Mouse (Mus musculus): ENCODE results near the gene a. TPM values are rescaled to one million over a fixed set of nuclear protein-coding genes. Genes with fewer than 3 reads are reported as not detected.
"Not testable (repeated sequence)": the region's sequence is repeated elsewhere in the genome, so short reads cannot be mapped to it uniquely, and the experiment has no call there.

a gene
- polyA plus RNA-seq, 1 experiment = 1.4 TPM

DNA sequence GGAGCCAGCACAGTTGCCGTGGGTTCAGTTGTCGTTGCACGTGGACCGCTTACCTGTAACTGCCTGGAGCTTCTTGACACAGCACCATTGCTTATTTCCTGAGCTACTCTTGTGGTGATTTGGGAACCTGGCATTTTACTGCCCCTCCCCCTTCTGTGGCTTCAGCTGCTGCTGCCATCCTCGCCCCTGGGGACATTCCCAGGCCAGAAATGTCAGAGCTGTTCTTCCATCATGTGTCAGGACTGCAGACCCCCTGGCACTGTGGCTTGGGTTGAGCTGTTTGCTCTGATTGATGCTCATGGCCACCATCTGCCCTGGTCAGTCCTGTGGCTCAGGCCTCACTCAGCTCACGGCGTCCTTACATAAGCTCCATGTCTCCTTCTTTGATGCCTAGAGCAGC lies 129.7 kb downstream of the a start:
- H3K36me3 ChIP-seq (ENCODE audit: control insufficient read depth, insufficient read depth, low read length) = no peaks in the 10 kb centered on the region
- no peaks in the 10 kb centered on the region for H3K4me1 ChIP-seq (ENCODE audit: control insufficient read depth, insufficient read depth, low read length)
- H3K27me3 ChIP-seq (ENCODE audit: control insufficient read depth, insufficient read depth, low read length) = no peaks in the 10 kb centered on the region
- no peak for TF ChIP-seq POLR2A (IDR thresholded peaks at IDR 0.05; ENCODE audit: control insufficient read depth, low read depth, low read length)
- TF ChIP-seq CTCF (IDR thresholded peaks at IDR 0.05; ENCODE audit: control insufficient read depth, insufficient read depth, insufficient replicate concordance, low read depth, low read length) = no peak
- H3K27ac ChIP-seq (ENCODE audit: control insufficient read depth, insufficient read depth, low read depth, low read length) = no peak overlapping the region
- no peak overlapping the region for H3K4me3 ChIP-seq (ENCODE audit: control insufficient read depth, low read depth, low read length)

GRCm38 (mm10) chr2:154922134-154922533 lies 130.9 kb downstream of the a start:
- not testable (repeated sequence) for H3K4me1 ChIP-seq (ENCODE audit: control insufficient read depth, insufficient read depth, low read length); H3K27ac ChIP-seq (ENCODE audit: control insufficient read depth, insufficient read depth, low read depth, low read length); H3K4me3 ChIP-seq (ENCODE audit: control insufficient read depth, low read depth, low read length); H3K27me3 ChIP-seq (ENCODE audit: control insufficient read depth, insufficient read depth, low read length); H3K36me3 ChIP-seq (ENCODE audit: control insufficient read depth, insufficient read depth, low read length)

- no peaks in the 10 kb centered on the region for H3K27me3 ChIP-seq (ENCODE audit: control insufficient read depth, insufficient read depth, low read length)
- TF ChIP-seq CTCF (IDR thresholded peaks at IDR 0.05; ENCODE audit: control insufficient read depth, insufficient read depth, insufficient replicate concordance, low read depth, low read length) = no peak
- TF ChIP-seq POLR2A (IDR thresholded peaks at IDR 0.05; ENCODE audit: control insufficient read depth, low read depth, low read length) = no peak
- H3K27ac ChIP-seq (ENCODE audit: control insufficient read depth, insufficient read depth, low read depth, low read length) = no peak overlapping the region
- H3K4me3 ChIP-seq (ENCODE audit: control insufficient read depth, low read depth, low read length) = no peak overlapping the region
- no peaks in the 10 kb centered on the region for H3K36me3 ChIP-seq (ENCODE audit: control insufficient read depth, insufficient read depth, low read length)
- no peaks in the 10 kb centered on the region for H3K4me1 ChIP-seq (ENCODE audit: control insufficient read depth, insufficient read depth, low read length)
These were observed 134.3 kb downstream of the a start for GRCm38 (mm10) chr2:154925411-154926031.

DNA sequence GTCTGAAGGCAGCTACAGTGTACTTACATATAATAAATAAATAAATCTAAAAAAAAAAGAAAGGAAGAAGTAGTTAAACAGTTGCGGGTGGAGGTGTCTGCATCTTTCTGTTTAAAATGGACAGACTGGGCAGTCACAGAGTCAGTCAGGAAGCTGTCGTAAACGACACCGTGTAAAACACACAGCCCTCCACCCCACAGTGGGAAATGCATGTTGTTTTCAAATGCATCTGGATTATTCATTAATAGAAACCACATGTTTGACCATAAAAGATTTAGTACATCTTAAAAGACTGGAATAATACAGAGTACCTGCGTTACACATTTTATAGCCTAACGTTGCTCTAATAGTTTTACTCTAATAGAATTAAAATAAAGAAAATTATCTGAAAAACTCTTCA lies 135.6 kb downstream of the a start:
- H3K36me3 ChIP-seq (ENCODE audit: control insufficient read depth, insufficient read depth, low read length) = no peaks in the 10 kb centered on the region
- H3K4me1 ChIP-seq (ENCODE audit: control insufficient read depth, insufficient read depth, low read length) = no peaks in the 10 kb centered on the region
- H3K4me3 ChIP-seq (ENCODE audit: control insufficient read depth, low read depth, low read length) = no peak overlapping the region
- TF ChIP-seq CTCF (IDR thresholded peaks at IDR 0.05; ENCODE audit: control insufficient read depth, insufficient read depth, insufficient replicate concordance, low read depth, low read length) (no peak), POLR2A (IDR thresholded peaks at IDR 0.05; ENCODE audit: control insufficient read depth, low read depth, low read length) (no peak)
- H3K27me3 ChIP-seq (ENCODE audit: control insufficient read depth, insufficient read depth, low read length) = no peaks in the 10 kb centered on the region
- H3K27ac ChIP-seq (ENCODE audit: control insufficient read depth, insufficient read depth, low read depth, low read length) = no peak overlapping the region

DNA sequence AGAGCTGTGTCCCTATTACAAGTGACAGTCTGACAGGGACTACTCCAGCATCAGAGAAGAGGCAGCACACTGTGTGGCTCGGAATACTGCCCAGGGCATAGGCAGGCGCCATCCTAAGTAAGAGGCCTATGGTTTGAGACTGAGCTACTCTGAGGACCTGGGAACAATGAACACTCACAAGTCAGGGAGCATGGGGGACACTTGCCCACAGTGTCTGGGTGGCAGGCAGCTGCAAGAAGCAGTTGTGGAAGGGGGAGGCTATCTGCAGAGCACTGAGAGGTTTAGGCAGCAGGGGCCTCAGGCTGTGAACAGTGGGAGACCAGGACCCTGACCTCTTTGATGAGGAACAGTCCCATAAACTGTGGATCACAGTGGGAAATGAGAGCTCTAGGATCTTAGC lies 137.1 kb downstream of the a start:
- H3K4me1 ChIP-seq (ENCODE audit: control insufficient read depth, insufficient read depth, low read length) = no peaks in the 10 kb centered on the region
- H3K27ac ChIP-seq (ENCODE audit: control insufficient read depth, insufficient read depth, low read depth, low read length) = no peak overlapping the region
- no peak overlapping the region for H3K4me3 ChIP-seq (ENCODE audit: control insufficient read depth, low read depth, low read length)
- no peaks in the 10 kb centered on the region for H3K27me3 ChIP-seq (ENCODE audit: control insufficient read depth, insufficient read depth, low read length)
- TF ChIP-seq POLR2A (IDR thresholded peaks at IDR 0.05; ENCODE audit: control insufficient read depth, low read depth, low read length) (no peak), CTCF (IDR thresholded peaks at IDR 0.05; ENCODE audit: control insufficient read depth, insufficient read depth, insufficient replicate concordance, low read depth, low read length) (no peak)
- H3K36me3 ChIP-seq (ENCODE audit: control insufficient read depth, insufficient read depth, low read length) = no peaks in the 10 kb centered on the region

GRCm38 (mm10) chr2:154933884-154934283 lies 142.7 kb downstream of the a start:
- Histone ChIP-seq H3K27ac (ENCODE audit: control insufficient read depth, insufficient read depth, low read depth, low read length) (no peak overlapping the region), H3K27me3 (ENCODE audit: control insufficient read depth, insufficient read depth, low read length) (no peaks in the 10 kb centered on the region), H3K4me3 (ENCODE audit: control insufficient read depth, low read depth, low read length) (no peak overlapping the region), H3K36me3 (ENCODE audit: control insufficient read depth, insufficient read depth, low read length) (no peaks in the 10 kb centered on the region), H3K4me1 (ENCODE audit: control insufficient read depth, insufficient read depth, low read length) (no peaks in the 10 kb centered on the region)
- TF ChIP-seq POLR2A (IDR thresholded peaks at IDR 0.05; ENCODE audit: control insufficient read depth, low read depth, low read length) (no peak), CTCF (IDR thresholded peaks at IDR 0.05; ENCODE audit: control insufficient read depth, insufficient read depth, insufficient replicate concordance, low read depth, low read length) (no peak)

DNA sequence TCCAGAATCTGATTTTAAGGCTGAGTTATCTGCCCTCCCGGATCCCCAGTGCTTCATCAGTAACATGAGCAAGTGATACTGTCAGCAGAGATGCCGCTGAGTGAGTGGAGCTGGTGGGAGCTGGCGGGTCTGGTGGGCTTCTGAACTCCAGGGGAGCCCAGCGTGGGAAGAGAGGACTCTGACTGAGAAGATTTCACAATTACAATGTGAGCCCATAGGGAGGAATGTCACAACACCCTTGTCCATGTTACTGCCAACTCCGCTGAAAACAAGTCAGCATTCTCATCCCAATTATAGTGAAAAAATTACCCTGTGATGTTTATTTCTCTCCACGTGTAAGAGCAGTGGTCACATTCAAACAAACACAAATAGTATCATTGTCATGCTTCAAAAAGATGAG lies 144.9 kb downstream of the a start:
- H3K4me3 ChIP-seq (ENCODE audit: control insufficient read depth, low read depth, low read length) = no peak overlapping the region
- no peaks in the 10 kb centered on the region for H3K36me3 ChIP-seq (ENCODE audit: control insufficient read depth, insufficient read depth, low read length)
- H3K27ac ChIP-seq (ENCODE audit: control insufficient read depth, insufficient read depth, low read depth, low read length) = no peak overlapping the region
- TF ChIP-seq POLR2A (IDR thresholded peaks at IDR 0.05; ENCODE audit: control insufficient read depth, low read depth, low read length) (no peak), CTCF (IDR thresholded peaks at IDR 0.05; ENCODE audit: control insufficient read depth, insufficient read depth, insufficient replicate concordance, low read depth, low read length) (no peak)
- H3K27me3 ChIP-seq (ENCODE audit: control insufficient read depth, insufficient read depth, low read length) = no peaks in the 10 kb centered on the region
- H3K4me1 ChIP-seq (ENCODE audit: control insufficient read depth, insufficient read depth, low read length) = no peaks in the 10 kb centered on the region
